Mouse (Mus musculus): ENCODE results near the gene Sema5a. TPM values are rescaled to one million over a fixed set of nuclear protein-coding genes. Genes with fewer than 3 reads are reported as not detected.

The Sema5a gene
- polyA plus RNA-seq, 1 experiment from 2014 or later: 24.9 TPM

DNA sequence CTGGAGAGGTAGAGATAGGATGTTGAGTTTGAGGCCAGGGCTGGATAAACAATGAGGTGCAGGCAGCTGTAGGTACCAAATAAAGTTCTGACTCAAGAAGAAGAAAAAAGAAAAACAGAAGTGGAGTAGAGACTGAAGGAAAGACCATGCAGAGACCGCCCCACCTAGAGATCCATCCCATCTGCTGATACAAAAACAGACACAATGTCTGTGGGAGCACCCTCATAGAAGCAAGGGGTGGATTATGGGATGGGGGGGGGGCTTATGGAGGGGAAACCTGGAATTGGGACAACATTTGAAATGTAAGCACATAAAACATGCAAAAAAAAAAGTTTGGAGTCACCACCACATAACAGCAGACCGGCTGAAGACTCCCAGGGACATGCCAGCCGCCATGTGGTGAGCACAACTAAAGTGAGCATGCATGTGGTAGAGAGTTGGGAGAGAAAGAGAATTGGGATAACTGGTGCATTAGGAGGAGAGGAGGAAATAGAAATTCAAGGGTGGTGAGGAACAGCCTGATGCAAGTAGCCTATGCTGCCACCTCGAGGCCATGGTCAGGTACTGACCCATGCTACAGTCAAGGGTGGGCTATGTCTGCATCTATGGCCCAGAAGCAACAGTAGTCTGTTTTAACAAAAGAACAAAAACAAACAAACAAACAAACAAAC is 473.8 kb downstream of the Sema5a start:
- 39% methylated on average over 4 of the region's 4 CpGs for WGBS
- no peak overlapping the region for H3K4me2 ChIP-seq (replicated peaks; ENCODE audit: low read depth, low read length)
- H3K9me3 ChIP-seq (ENCODE audit: control insufficient read depth, low read depth, low read length): no peaks in the 10 kb centered on the region
- no peak overlapping the region for H3K27ac ChIP-seq (ENCODE audit: low read length)
- no peaks in the 10 kb centered on the region for H3K36me3 ChIP-seq (ENCODE audit: control insufficient read depth, insufficient read depth, low read length)
- H3K27me3 ChIP-seq (ENCODE audit: control insufficient read depth, insufficient read depth, low read length): no peaks in the 10 kb centered on the region
- no peak overlapping the region for H3K9ac ChIP-seq (replicated peaks; ENCODE audit: low read depth, low read length)
- peak; percentile 65; the same call in 1 of the 2 replicates for ATAC-seq (ENCODE audit: insufficient number of reproducible peaks, insufficient read depth, low FRiP score, low read depth)
- no peak overlapping the region for H3K4me3 ChIP-seq (ENCODE audit: low read depth, low read length)
- H3K4me1 ChIP-seq (ENCODE audit: control insufficient read depth, insufficient read depth, low read length): no peaks in the 10 kb centered on the region

GRCm38 (mm10) chr15:32718964-32719311 is 474.3 kb downstream of the Sema5a start:
- Histone ChIP-seq H3K4me1 (ENCODE audit: control insufficient read depth, insufficient read depth, low read length) (no peaks in the 10 kb centered on the region), H3K9me3 (ENCODE audit: control insufficient read depth, low read depth, low read length) (no peaks in the 10 kb centered on the region), H3K27ac (ENCODE audit: low read length) (no peak overlapping the region), H3K4me3 (ENCODE audit: low read depth, low read length) (no peak overlapping the region), H3K9ac (replicated peaks; ENCODE audit: low read depth, low read length) (no peak overlapping the region), H3K36me3 (ENCODE audit: control insufficient read depth, insufficient read depth, low read length) (no peaks in the 10 kb centered on the region), H3K27me3 (ENCODE audit: control insufficient read depth, insufficient read depth, low read length) (no peaks in the 10 kb centered on the region), H3K4me2 (replicated peaks; ENCODE audit: low read depth, low read length) (no peak overlapping the region)
- 97% methylated on average over 1 of the region's 1 CpGs for WGBS
- no peak for ATAC-seq (ENCODE audit: insufficient number of reproducible peaks, insufficient read depth, low FRiP score, low read depth)

GRCm38 (mm10) chr15:32730839-32731238 is 486.2 kb downstream of the Sema5a start:
- Histone ChIP-seq H3K36me3 (ENCODE audit: control insufficient read depth, insufficient read depth, low read length) (no peaks in the 10 kb centered on the region), H3K4me3 (ENCODE audit: low read depth, low read length) (no peak overlapping the region), H3K9me3 (ENCODE audit: control insufficient read depth, low read depth, low read length) (no peaks in the 10 kb centered on the region), H3K27ac (ENCODE audit: low read length) (no peak overlapping the region), H3K4me2 (replicated peaks; ENCODE audit: low read depth, low read length) (no peak overlapping the region), H3K9ac (replicated peaks; ENCODE audit: low read depth, low read length) (no peak overlapping the region), H3K4me1 (ENCODE audit: control insufficient read depth, insufficient read depth, low read length) (no peaks in the 10 kb centered on the region), H3K27me3 (ENCODE audit: control insufficient read depth, insufficient read depth, low read length) (no peaks in the 10 kb centered on the region)
- WGBS: 32% methylated on average over 3 of the region's 3 CpGs
- ATAC-seq (ENCODE audit: insufficient number of reproducible peaks, insufficient read depth, low FRiP score, low read depth): no peak

Other genes starting within 250 kb of the Sema5a start
- not detected in 2 replicates for gene Tas2r119, start 67.5 kb upstream of the Sema5a start, polyA plus RNA-seq (2014; fragmentation: Nextera tagmentation; extraction: Ambion mirVana)